Mouse (Mus musculus): ENCODE measurements around the gene Tbc1d17. TPM values are rescaled to one million over a fixed set of nuclear protein-coding genes. Genes with fewer than 3 reads are reported as not detected.
A peak's percentile ranks its signal among the peaks of the same experiment; 100 is the strongest.
"Not testable (repeated sequence)": the region's sequence is repeated elsewhere in the genome, so short reads cannot be mapped to it uniquely, and the experiment has no call there.

The Tbc1d17 gene
- polyA plus RNA-seq (2012; rRNA removed) = 90.6 and 94.6 TPM in 2 replicates

DNA sequence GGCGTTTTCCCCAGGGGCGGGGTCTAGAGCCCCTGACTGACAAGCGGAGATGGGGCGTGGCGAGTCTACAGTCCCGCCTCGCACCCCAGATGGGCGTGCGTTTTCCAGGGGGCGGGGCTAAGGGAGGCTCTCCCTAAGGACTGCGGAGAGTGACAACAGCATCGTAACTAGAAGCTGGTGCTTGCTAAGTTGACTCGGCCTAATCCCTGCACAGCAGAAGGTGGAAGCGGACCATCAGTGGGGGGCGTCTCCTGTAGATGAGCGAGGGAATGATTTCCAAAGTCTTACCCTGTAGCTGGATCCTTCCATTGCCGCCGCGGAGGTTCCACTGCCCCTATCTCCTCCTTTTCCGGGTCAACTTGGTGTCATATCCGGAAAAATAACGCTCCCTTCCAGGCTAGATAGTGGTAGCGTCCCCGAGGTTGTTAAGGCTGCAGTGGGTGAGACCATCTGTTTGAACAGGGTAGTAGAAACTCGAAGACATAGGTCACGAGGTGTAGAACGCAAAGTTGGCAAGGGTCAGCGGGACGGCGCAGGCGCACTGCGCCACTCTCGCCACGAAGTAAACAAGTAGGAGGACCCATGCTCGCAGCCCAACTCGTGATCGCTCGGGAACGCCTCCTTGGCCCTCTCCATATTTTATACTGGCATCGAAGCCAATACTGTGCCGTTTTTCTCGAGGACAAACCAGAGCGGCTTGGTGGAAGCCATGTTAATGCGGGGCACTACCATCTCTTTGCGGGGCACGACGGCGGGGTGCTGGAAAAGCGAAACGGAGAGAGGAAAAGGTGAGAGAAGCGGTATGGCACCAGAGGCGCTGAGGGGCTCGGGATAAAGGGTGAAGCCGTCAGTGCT is at the start of gene Tbc1d17, which contains the start of gene Akt1s1:
Tbc1d17 (minus strand) TSS at position 519 of the 855 bp plus-strand sequence.
Akt1s1 (plus strand) TSS at position 431 of the 855 bp plus-strand sequence.
- peak; percentile 98 for DNase-seq (ENCODE audit: low read depth)

DNA sequence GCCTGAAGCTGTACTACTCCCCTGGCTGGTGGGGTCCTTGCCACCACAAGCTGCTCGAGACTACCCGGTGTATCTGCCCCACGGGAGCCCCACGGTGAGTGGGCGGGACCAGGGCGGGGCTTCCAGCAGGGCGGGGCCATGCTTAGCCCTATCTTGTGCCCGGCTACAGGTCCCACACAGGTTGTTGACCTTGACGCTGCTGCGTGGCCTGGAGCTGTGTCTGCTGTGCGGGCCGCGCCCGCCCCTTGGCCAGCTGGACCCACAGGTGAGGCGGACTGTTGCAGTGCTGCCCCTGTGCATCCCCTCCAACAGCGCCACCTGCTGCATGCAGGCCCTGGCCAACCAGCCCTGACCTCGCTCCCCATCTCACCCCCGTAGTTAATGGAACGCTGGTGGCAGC is 49.7 kb upstream of the Tbc1d17 start:
- no peak for DNase-seq (ENCODE audit: low read depth)

DNA sequence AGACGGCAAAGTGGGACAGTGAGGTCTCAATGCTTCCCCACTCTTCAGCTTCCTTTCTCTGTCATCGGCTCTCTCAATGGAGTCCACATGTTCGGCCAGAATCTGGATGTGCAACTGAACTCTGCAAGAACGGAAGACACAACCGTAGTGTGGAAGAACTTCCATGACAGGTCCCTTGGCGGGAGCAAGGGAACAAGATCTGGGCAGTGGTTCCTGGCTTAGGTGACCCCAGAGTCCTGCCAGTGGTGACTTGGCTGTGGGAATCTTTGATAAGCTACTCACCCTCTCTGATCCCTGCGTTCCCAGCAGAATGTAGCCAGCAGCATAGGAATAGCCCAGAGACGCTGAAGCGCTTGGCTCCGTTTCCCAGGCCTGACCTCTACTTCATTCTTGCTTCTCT is 47.6 kb upstream of the Tbc1d17 start:
- DNase-seq (ENCODE audit: low read depth) = no peak

DNA sequence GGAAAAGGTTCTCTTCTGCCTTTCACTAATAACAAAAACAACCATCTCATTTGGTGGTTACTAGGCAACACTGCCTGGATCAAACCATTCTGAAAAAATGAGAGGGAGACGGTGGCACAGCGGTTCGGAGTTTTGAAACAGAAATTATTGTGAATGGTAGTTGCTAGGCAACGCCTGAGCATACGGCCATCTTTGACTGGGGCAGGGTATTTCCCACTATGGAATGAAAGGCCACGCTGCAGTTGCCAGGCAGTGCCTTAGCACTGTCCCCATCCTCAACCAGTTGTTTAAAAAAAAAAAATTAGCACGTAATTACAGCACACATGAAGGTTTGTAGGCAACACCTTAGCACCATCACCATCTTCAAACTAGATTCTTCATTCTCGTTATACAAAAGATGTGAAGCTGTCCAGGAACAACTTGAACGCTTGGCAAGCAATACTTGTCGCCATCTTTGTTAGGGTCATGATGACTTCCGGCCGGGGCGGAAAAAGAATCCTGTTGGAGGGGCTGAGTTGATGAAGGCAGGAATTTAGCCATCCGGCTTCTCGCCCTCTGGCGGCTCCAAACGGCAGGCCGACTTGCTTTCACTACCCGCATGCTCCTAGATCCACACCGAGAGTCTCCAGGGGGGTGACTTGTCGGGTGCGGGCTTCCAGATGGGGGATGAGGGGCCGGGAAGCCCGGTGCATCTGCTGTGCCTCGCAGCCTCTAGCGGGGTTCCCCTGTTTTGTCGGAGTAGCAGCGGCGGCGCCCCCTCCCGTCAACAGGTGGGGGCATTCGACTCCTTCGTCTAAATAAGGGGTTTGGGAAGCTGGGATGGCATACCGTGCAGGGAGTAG is 46.9 kb upstream of the Tbc1d17 start, which contains the start of gene Fuz:
Fuz (plus strand) TSS at position 487 of the 842 bp plus-strand sequence.
- peak; percentile 69 for DNase-seq (ENCODE audit: low read depth)

DNA sequence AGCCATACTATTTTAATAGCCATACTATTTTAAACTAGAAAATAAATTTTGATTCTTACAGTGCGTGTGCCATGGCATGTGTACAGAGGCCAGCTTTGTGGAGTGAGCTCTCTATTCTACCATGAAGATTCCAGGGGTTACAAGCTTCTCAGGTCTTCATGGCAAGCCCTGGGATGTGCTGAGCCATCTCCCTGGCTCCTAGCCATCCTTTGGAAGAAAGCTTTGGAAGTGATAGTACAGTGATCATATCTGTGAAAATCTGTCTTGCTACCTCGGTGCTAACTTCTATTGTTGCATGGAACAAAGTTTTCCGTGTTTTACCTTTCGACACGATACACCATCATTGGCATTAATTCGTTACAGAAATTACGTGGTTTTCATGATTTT is 46.3 kb upstream of the Tbc1d17 start:
- DNase-seq (ENCODE audit: low read depth) = no peak

DNA sequence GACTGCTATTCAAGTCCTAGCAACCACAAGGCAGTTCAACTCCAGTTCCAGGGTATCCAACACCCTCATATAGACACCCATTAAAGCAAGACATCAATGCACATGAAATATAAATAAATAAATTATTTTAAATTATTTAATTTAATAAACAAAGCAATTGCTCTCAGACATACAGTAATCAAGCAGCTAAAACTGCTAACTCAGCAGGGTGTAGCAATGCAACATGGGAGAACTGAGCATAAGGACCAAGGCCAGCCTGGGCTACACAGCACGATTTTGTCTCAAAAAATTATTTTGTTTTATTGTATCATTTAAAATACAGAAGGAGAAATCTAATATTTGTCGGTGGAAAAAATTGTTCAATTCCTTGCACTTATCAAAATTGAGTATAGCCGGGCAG is 45.3 kb upstream of the Tbc1d17 start:
- DNase-seq (ENCODE audit: low read depth) = no peak

DNA sequence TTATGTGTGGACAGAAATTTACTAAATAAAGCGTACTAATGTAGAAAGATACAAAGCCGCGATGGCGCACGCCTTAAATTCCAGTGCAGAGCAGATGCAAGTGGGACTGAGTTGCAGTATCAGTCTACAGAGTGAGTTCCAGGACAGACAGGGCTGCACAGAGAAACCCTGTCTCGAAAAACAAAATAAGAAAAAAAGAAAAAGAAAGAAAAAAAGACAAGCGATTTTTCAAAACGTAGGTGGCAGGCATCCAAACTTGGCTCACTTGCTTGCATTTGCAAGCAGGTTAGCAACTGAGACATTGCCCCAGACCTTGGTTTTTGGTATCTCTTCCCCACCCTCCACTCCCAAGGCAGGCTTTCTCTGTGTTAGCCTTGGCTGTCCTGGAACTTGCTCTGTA is 44.3 kb upstream of the Tbc1d17 start:
- DNase-seq (ENCODE audit: low read depth) = no peak

DNA sequence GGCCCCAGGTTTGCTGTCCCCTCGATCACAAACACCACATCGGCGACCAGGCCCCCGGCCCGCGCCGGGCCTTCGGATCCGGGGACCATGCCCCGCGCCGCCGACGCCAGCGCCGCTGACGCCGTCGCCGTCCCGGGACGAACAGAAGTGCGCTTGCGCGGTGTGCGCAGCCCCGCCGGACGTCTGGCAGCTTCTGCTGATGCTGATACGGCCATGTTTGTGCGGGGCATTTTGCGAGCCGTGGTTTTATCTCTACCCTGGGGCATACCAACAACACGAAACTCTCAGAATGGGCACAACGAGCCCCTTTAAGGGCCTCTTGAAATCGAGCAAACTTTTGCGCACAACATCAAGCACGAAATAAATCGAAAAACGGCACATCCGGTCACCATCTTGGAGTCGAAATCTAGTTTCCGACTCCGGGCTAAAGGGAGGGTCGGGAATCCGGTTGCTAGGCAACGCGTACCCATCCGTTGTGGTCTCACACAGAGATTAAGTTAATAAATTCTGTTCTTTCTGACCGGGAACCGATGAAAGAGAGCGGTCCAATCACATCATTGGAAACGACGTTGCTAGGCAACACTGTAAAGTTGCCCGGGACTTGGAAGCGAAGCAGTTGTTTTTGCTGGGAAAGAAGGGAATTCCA is 43.5 kb upstream of the Tbc1d17 start, which contains the start of gene Med25:
Med25 (minus strand) TSS at position 437 of the 646 bp plus-strand sequence.
- no peak for DNase-seq (ENCODE audit: low read depth)

DNA sequence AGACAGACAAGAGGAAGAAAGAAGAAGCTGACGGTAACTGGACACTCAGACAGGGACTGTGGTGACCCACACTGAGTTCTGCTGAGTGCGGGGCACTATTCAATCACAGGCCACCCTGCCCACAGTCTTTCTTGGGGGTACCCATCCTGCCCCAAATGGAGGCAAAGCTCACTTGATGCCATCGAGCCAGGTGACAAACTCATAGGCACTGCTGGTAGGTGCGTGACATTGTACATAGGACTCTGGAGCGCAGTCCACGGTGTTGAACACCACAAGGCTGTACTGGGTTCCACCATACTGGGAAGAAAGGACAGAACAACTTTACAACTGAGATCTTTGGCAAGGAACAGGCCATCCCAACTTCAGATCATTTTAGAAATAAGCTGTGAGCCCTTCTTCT is 42.7 kb upstream of the Tbc1d17 start:
- no peak for DNase-seq (ENCODE audit: low read depth)

DNA sequence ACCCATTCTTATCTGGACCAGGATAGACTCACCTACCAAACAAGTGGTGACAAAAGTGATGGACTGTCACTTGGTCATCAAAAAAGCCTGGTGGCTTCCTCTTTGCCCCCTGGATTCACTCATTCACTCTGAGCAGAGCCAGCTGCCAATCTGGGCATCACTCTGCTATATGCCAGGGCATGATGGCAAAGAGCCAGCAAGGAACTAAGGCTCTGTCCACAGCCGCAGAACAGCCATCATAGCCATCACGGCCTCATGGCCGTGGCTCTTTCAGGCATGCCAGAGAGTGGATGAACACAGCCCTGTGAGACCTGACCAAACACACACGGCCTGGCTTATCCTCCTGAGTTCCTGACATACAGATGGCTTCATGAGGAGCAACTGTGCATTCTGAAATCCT is 41.9 kb upstream of the Tbc1d17 start:
- DNase-seq (ENCODE audit: low read depth) = no peak

DNA sequence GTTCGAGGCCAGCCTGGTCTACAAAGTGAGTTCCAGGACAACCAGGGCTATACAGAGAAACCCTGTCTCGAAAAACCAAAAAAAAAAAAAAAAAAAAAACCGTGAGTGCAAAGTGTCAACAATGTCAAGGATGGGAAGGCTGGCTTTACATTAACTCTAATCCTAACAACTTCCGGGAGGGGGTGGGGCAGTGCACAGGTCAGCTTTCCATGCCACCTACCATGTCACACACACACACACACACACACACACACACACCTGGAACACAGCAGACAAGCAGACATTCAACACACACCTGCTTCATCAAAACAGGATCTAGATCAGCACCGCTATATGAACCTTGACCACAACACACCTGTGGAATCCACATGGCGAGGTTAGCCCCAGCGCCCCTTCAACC is 41.3 kb upstream of the Tbc1d17 start:
- DNase-seq (ENCODE audit: low read depth) = no peak

DNA sequence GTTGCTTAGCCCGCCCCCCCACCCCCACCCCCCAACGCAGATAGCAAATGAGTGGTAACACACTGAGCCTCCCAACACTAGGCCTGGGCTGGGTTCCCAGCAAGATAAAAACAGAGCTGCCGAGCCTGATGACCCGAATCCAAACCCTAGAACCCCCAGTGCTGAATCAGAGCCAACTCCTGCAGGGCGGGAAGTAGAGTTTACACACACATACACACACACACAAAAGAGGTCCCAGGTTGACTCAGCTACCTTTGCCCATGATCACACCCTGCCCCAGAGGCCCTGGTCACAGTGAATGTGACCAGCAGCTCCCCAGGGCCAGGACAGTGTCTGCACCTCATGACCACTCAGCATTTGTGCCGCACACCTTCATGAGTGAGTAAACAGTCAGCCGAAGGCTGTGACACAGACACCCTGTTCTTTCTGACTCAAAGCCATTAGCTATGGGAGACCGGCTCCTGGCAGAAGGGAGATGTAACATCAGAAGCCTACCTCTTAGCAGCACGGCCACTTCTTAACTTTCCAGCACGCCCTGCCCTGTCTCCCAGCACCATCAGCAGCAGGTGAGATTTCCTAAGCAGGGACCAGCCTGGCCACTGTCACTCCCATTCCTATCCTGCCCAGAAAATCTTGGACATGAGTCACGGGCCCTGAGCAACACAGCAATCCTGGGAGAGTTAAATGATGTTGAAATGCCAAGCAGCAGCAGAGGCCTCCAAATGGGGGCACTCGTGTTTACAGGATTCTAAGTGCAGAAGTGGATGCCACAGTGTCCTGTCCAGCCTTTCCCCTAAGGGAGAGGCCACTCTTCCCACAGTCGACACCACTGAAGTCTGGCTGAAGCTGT is 39.6 kb upstream of the Tbc1d17 start:
- no peak for DNase-seq (ENCODE audit: low read depth)

DNA sequence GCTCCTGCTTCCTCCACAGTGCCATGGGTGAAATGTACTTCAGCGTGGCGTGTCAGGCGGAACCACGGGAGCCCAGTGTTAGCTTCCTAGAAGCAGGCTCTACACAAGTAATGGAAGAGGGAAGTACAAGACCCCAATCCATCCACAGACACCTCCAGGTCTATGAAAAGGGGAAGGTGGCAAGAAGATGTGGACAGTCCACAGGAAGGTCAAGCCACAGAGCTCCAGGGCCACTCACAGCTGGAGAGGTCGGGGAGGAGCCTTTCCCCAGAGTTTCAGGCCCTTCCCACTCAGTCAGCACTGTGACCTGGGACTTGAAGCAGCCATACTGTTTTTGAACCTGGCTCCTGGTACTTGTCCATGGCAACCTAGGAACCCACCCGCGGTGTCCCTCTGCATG is 38.1 kb upstream of the Tbc1d17 start:
- DNase-seq (ENCODE audit: low read depth) = no peak

DNA sequence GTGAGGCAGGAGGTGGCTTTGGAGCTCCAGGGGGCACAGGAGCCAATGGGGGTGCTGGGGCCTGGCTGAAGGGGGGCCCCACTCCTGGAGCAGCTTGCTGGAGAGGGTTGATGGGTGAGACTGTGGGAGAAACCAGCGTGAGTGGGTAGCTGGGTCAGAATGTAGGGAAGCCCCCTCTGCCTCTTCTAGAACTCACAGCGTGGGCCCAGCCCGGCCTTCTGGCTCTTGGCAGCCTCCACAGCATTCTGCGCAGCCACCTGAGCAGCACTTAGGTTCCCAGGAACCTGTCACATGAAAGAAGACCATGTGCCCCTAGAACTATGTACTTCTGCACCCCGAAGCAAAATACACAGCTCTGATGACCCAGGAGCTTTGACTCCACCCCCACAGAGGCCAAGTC is 35.8 kb upstream of the Tbc1d17 start:
- no peak for DNase-seq (ENCODE audit: low read depth)

DNA sequence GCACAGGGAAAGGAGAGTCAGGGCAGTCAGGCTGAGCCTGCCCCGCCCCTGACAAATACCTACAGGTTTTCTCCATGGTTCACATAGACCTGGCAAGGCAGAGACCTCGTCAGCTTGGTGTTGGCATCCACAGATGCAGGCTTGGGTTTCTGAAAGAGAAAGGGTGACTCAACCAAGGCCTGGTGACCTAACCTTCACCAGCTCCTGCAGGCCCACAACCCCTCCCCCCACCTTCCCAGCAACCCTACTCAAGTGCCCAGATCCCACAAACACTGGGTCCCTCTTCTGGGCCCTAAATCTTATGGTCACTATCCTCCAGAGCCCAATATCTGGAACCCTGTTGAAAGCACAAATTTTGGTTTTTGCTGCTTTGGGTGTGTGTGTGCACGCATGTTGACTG is 34.2 kb upstream of the Tbc1d17 start:
- no peak for DNase-seq (ENCODE audit: low read depth)

DNA sequence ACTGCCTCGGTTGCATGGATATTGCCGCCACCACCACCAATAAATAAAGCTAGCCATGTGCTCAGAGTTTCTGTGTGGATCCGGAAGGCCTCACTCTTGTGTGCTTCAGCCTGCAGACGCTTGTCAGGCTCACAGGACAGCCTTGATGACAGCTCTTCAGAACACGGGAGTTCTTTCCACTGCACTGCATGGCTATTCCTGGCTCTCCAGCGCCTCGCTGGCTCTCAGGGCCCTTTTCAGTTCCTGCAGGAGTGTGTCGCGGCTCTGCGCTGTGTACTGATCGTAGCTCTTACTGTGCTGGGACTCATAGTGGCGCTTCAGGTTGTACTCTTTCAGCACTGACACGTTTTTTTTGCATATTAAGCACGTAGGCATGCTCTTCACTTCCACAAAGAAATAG is 29.0 kb upstream of the Tbc1d17 start:
- DNase-seq (ENCODE audit: low read depth) = no peak

DNA sequence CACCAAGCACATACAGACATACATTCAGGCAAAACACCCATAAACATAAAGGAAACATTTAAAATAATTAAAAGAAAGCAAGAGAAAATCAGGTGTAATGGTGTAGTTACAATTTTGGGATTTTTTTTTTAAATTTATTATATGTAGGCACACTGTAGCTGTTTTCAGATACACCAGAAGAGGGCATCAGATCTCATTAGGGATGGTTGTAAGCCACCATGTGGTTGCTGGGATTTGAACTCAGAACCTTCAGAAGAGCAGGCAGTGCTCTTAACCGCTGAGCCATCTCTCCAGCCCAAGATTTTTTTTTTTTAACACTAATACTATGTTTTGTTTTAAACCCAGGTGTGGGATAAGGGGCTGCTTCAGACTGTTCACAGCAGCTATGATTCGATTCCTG is 22.9 kb upstream of the Tbc1d17 start:
- DNase-seq (ENCODE audit: low read depth) = not testable (repeated sequence)

DNA sequence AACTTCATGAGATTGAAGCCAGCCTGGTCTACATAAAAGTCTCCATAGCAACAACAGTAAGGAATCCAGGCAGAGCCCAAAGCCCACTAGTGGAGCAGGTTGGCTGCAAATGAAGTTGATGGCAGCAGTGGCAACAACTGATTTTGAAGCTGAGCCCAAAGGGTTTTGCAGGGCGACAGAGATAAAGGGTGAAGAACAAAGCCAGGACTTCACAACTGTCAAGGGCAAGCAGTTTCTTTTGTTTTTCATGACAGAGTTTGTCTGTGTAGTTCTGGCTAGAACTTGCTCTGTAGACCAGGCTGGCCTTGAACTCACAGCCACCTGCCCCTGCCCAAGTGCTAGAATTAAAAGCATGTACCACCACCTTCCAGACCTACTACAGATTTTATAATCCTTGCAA is 22.3 kb upstream of the Tbc1d17 start:
- DNase-seq (ENCODE audit: low read depth) = no peak

DNA sequence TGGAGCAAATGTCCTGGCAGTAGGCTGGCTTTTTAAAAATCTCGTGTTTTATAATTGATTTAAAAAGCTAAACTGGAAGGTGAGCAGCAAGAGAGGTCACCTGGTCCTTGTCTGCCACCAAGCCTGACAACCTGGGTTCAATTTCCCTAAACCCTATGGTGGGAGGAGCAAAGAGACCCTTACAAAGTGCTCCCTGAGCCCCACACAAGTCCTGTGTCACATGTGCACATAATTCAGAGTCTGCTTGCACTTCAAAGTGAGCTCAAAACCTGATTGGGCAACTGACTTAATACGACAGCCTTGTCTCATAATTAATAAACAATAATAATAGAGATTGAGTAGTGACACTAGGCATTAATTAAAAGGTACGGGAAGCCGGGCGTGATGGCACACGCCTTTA is 21.7 kb upstream of the Tbc1d17 start:
- no peak for DNase-seq (ENCODE audit: low read depth)

DNA sequence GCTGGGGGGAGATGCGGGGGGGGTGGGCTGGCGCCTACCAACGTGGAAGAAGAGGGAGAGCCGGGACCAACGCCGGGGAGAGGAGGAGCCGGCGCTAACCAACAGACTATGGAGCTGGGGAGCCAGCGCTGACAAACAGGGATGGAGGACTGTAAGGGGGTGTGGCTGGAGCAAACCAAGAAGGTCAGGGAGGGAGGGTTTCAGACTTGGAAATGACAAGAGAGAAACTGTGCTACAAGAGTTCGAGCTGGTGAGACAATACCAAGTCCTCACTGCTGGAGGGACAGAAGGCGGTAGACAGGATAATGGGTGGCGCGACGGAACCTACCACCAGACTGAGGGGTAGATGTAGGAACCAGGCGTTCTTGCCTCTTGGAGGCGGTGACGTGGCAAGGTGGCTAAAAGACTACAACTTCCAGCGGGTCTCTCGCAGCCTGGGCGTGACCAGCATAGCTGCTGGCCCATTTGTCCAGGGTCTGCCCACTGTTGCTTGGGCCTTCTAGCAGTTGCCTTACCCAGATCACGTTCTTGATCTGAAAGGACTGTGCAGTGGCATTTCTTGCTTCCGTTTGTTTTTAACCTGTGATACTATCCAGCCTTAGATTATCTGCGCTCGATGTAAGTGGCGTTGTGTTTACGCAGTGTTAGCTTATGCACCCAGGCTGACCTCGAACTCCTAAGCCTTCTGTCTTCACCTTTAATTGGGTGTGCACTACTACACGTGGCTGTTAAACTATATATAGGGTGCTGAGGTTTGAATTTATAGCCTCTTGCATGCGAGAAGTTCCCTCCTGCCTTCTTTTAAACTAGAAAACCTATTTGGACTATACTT is 21.0 kb upstream of the Tbc1d17 start, which contains the start of gene Ptov1:
Ptov1 (minus strand) TSS at position 92 of the 832 bp plus-strand sequence.
- DNase-seq (ENCODE audit: low read depth) = peak; percentile 84
